Mouse (Mus musculus) CD8-positive naive resting alpha-beta T cell, adult 2 months (primary cell): Measurements from ENCODE around the gene Gnptab.

ENCODE experiments used
- DNase-seq, 2 experiments: peaks; one replicate each; pipeline ENCODE4 v3.0.0; 2022; ENCODE audit warnings: low read depth in 2 of 2, low spot score in 2 of 2

Gnptab gene

GRCm38 (mm10) chr10:88376770-88377169 is 2.2 kb upstream of the Gnptab start:
- DNase-seq, result peak; percentile 89 to 90

DNA sequence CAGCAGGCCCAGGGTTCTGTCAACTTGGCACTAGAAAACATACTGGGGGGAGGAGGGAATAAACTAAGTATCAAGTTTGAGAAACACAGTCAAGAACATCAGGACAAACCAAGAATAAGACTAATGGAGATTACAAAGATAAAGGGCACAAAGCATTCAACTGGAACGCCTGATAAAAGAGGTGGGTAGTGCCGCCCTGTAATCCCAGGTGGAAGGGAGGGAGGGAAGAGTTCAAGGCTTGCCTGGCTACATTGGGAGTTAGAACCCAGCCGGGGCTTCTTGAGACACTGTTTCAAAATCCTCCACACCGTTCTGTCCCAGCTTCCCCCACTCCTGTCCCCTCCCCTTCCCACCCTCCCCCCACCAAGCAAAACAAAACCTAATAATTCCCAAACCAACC is 1.3 kb upstream of the Gnptab start:
- DNase-seq, result no peak

DNA sequence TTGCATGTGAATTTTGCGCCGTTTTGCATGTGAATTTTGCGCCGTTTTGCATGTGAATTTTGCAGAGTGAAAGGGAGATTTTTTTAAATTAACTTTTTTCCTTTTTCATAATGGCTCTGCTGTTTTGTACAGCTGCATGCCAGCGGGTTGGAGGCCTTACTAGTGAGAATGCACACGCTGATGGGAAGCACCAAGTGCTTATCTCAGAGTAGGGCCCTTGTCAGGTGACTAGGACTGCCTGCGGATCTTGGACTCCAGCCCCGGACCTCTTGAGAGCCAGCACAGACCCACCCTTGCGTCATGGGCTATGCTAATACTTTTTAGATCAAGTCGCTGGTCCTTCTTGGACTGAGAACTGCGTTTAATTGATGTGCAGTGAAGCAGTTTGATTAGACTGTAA is 1.1 kb downstream of the Gnptab start:
- DNase-seq, result no peak

DNA sequence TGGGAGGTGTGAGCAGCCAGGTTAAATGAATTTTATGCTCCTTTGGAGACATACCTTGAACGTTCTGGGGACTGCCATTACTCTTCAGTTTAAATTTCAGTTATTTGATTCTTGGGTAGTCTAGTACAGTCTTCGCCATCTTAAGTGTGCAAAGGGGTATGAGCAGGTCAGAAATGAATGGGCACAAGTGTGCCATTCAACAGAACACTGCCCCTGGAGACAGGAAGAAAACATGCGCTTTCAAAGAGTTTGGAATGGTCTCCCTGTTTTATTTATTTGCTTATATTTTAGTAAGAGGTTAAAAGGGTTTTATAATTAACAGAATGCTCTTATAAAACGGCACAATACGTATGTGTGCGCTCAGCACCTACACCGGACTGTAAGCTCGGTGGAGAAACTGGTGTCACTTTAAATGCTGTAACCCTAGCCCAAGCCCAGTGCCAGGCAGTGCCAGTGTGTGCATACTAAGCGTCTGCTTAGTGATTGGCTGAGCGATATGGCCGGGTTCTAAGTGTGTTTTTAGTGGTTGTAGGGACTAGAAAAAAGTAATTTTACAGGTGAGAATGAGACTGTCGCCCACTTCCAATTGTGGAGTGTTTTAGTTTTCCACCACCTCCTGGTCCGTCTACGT is 1.6 kb downstream of the Gnptab start:
- no peak for DNase-seq

DNA sequence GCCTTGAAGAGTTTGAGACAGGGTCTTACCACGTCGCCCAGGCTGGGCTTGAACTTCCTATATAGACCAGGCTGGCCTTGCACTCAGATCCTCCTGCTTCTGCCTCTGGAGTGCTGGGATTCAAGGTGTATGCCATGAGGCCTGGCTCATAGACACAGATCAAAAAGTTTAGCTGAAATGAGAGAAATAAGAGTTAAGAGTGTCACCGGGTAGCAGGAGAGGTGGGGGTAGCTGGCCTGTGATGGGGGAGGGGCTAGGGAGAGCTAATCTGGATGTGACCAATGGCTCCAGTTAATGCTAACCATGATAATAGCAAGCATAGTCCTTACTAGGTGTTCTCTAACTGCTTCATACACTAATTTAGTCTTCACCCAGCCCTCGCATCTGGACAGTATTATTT is 2.4 kb downstream of the Gnptab start:
- no peak for DNase-seq

DNA sequence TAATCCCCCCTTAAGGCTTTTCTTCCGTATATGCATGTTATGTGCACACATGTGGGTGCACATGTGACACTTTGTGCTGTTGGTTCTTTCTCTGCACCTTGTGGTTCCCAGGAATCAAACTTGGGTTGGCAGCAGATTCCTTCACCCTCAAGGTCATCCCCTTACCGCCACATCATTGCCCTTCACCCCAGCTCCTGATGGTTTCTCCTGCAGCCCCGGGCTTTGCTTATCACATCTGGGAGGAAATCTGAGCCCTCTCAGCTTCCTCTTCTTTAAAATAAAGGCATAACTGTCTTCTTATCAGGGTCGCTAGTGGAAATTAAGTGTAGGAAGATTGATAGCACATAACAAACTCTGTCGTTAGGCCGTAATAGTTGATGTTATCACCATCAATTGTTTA is 3.1 kb downstream of the Gnptab start:
- DNase-seq, result no peak

DNA sequence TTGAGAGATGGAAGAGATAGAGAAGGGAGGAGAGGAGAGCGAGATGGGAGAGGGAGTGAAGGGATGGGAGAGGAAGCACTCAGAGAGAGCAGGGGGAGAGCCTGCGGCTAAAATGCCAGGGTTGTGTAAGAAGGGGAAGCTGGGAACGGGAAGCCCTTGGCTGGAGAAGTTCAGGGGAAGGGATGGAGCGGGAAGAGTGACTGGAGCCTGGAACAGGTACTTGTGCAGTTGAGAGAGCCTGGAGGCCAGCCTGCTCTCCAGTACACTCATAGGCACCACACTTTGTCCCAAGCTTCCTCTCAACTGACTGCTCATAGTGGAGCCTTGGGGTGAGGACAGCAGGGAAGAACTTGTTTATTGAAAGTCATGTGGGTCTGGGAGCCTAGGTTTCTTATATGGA is 4.5 kb downstream of the Gnptab start:
- DNase-seq, result no peak

GRCm38 (mm10) chr10:88384081-88384480 is 5.1 kb downstream of the Gnptab start:
- DNase-seq, result no peak

DNA sequence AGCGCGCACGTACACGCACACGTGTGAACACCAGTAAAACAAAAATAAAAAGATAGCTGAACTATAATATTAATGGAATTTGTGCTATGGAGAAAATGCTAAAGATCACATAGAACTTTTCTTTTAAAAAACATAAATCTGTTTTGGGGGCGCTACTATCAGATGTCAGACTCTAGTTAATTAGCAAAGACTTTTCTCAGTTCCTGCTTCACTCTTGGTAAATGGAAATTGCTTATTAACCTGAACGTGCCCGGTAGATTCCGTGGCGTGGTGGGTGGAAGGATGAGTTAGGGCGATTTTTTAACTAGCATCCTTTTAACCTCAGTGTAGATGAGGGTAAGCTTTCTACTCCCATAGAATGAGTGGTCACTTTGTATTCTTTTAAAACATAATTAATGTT is 6.4 kb downstream of the Gnptab start:
- DNase-seq, result no peak

GRCm38 (mm10) chr10:88385758-88386157 is 6.8 kb downstream of the Gnptab start:
- DNase-seq, result no peak

DNA sequence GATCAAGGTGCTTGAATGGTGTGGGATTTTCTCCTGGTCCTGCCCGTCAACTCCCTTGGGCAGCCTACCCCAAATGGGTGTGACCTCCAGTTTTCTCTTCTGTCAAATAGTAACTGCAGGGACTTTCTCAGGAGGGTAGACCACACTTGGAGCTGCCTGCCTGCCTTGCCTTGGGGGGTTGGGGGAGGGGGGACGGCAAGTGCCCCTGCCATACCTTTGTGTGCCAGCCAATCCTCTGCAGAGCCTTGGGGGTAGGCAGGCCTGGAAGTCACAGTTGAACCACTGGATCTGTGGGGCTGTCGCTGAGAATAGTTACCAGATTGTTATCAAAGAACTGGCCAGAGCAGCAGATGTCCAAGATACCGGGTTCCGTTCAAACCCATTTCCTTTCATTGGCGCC is 7.3 kb downstream of the Gnptab start:
- DNase-seq, result no peak

- DNase-seq, result peak; percentile 52 to 63
Measured at GRCm38 (mm10) chr10:88389576-88389975, 10.6 kb downstream of the Gnptab start.

- DNase-seq, result no peak
Measured at GRCm38 (mm10) chr10:88390096-88390790, 11.3 kb downstream of the Gnptab start.

DNA sequence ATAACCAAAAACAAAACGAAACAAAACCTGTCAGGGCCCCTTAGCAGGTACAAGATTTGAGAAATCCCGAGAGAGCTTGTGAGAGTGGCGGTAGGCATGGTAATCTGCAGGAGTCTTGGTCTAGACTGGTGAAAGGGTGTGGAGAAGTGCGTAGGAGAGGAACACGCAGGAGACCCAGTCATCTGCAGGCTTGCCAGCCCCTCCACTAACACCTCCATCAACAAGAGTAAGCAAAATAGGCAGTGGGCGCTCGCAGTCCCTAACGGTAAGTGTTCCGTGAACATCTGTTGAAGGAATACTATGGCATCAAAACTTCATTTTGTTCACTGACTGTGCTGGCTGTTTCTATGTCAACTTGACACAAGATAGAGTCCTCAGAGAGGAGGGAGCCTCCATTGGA is 12.6 kb downstream of the Gnptab start:
- DNase-seq, result no peak

- no peak for DNase-seq
Measured at GRCm38 (mm10) chr10:88392181-88392847, 13.4 kb downstream of the Gnptab start.

- no peak for DNase-seq
Measured at GRCm38 (mm10) chr10:88398668-88399243, 19.8 kb downstream of the Gnptab start.

DNA sequence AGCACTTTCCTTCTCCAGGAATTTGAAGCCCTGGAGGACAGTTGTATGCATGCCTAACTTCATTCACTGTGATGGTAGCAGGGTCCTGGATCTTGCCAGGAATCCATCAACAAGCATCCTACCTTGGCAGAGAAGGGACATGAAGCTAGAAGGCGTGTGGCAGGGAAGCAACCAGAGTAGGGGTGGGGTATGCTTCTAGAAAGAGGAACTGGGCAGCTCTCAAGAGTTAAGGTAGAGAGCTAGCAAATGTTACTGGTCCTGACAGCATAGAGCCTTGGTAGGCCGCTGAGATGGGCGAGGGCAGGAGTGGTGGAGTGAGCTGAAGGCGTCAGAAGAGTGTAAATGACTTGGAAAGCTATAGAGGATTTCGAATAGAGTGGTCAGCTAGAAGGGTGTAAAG is 20.3 kb downstream of the Gnptab start:
- no peak for DNase-seq

GRCm38 (mm10) chr10:88403021-88403420 is 24.1 kb downstream of the Gnptab start:
- DNase-seq, result no peak

GRCm38 (mm10) chr10:88404220-88404619 is 25.3 kb downstream of the Gnptab start:
- no peak for DNase-seq

DNA sequence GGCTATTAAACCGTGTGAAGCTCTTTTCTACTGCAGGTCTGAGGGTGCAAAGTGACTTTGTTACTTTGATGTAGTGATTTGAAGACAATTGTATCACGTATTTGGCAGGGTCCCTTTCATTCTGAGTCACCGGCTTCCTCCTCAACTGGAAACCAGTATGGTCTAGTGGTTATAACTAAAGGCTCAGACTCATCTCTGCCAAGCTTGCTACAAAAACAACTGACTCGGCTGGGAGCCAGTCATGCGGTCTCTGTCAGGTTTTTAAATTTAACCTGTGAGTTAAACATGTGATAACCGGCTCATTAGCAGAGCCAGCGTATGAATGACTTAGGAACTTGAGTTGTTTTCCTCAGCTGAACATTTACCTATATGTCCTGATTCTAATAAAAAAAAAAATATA is 26.9 kb downstream of the Gnptab start:
- DNase-seq, result no peak

DNA sequence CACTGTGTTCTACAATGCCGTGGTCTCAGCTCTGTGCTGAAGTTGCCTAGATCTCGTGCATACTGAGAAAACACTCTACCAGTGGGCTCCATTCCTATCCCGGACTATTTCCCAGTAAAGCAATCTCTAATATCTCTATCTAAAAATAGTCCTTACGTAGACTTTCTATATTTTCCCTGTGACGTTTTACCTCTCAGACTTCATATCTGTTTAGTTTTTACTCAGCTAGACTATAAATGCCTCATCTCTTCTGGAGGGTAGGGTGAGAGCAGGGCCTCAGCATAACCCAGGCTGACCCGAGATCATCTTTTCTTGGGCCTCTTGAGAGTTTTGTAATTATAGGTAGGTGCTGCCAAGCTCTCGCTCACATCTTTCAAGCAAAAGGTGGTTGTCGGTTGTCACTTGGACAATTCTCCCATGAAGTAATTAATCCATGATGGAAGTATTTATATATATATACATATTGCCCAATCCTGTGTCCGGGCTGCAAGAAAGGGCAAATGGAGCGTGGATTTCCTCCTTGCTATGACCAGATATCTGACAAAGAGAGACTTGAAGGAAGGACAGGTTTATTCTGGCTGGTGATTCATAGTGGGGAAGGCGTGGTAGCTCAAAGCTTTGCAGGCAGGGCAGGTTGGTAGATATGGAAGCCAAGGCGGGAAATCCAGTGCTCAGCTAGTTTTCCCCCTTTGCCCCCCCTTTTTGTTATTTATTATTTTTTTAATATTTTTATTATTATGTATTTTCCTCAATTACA is 29.1 kb downstream of the Gnptab start:
- DNase-seq, result no peak
